Mouse (Mus musculus) myocyte (in vitro differentiated cells): Measurements from ENCODE around the gene Irf6. TPM values are rescaled to one million over a fixed set of nuclear protein-coding genes. Genes with fewer than 3 reads are reported as not detected.

Experiments
- H3K27me3 ChIP-seq: one replicate; pipeline ENCODE4 v1.6.1; 2011; ENCODE audit not compliant: control insufficient read depth, insufficient read depth, insufficient read length
- H3K36me3 ChIP-seq: one replicate; pipeline ENCODE4 v1.6.1; 2011; ENCODE audit not compliant: control insufficient read depth, insufficient read depth
- H3K4me2 ChIP-seq: one replicate; pipeline ENCODE4 v1.6.1; 2011; ENCODE audit warnings: low read depth, control low read depth
- H3K4me3 ChIP-seq: one replicate; pipeline ENCODE4 v1.5.1; 2011; ENCODE audit warnings: mild to moderate bottlenecking, control low read depth, moderate library complexity
- H3K79me2 ChIP-seq: one replicate; pipeline ENCODE4 v1.6.1; 2011; ENCODE audit not compliant: control insufficient read depth, insufficient read depth
- H3ac ChIP-seq: one replicate; pipeline ENCODE4 v1.6.1; 2011; ENCODE audit not compliant: control insufficient read depth, insufficient read length
- CEBPB ChIP-seq: IDR thresholded peaks from 2 replicates; pipeline ENCODE4 v1.6.1; 2011; ENCODE audit warnings: mild to moderate bottlenecking, moderate library complexity; ENCODE audit not compliant: poor library complexity, insufficient read depth, severe bottlenecking
- E2F4 ChIP-seq: IDR thresholded peaks from one replicate; pipeline ENCODE4 v1.6.1; 2011; ENCODE audit warnings: mild to moderate bottlenecking, control low read depth, moderate library complexity; ENCODE audit not compliant: insufficient read depth
- MAX ChIP-seq: IDR thresholded peaks from one replicate; pipeline ENCODE4 v1.6.1; 2011; ENCODE audit warnings: low read depth, mild to moderate bottlenecking, control low read depth
- MYOD1 ChIP-seq, 3 experiments: IDR thresholded peaks; one replicate each; pipeline ENCODE4 v1.6.1; 2011; ENCODE audit warnings: control low read depth in 2 of 3, low read depth in 2 of 3, mild to moderate bottlenecking in 2 of 3, moderate library complexity in 1 of 3; ENCODE audit not compliant: insufficient read length in 2 of 3, control insufficient read depth in 1 of 3
- MYOG ChIP-seq, 3 experiments: IDR thresholded peaks; one replicate each; pipeline ENCODE4 v1.6.1; 2011; ENCODE audit warnings: control low read depth in 2 of 3, low read depth in 2 of 3, mild to moderate bottlenecking in 2 of 3; ENCODE audit not compliant: insufficient read length in 2 of 3, control insufficient read depth in 1 of 3, insufficient read depth in 1 of 3
- POLR2A ChIP-seq: IDR thresholded peaks from one replicate; pipeline ENCODE4 v1.6.1; 2011; ENCODE audit warnings: low read depth, mild to moderate bottlenecking, control low read depth, moderate library complexity; ENCODE audit not compliant: insufficient read length
- POLR2AphosphoS2 ChIP-seq: IDR thresholded peaks from one replicate; pipeline ENCODE4 v1.6.1; 2011; ENCODE audit warnings: low read depth, control low read depth; ENCODE audit not compliant: insufficient read length
- REST ChIP-seq: IDR thresholded peaks from one replicate; pipeline ENCODE4 v1.6.1; 2011; ENCODE audit warnings: mild to moderate bottlenecking, control low read depth, moderate library complexity; ENCODE audit not compliant: insufficient read depth, insufficient read length
- SRF ChIP-seq: IDR thresholded peaks from one replicate; pipeline ENCODE4 v1.6.1; 2011; ENCODE audit warnings: low read depth; ENCODE audit not compliant: control insufficient read depth, insufficient read length
- TCF12 ChIP-seq: IDR thresholded peaks from one replicate; pipeline ENCODE4 v1.6.1; 2011; ENCODE audit warnings: mild to moderate bottlenecking, control low read depth; ENCODE audit not compliant: poor library complexity, insufficient read depth, severe bottlenecking
- TCF3 ChIP-seq: IDR thresholded peaks from one replicate; pipeline ENCODE4 v1.6.1; 2011; ENCODE audit warnings: low read depth, control low read depth; ENCODE audit not compliant: insufficient read length
- USF1 ChIP-seq: IDR thresholded peaks from one replicate; pipeline ENCODE4 v1.6.1; 2011; ENCODE audit warnings: low read depth, mild to moderate bottlenecking, control low read depth, moderate library complexity
- polyA plus RNA-seq: library from polyadenylated mRNA; unstranded; fragments of >200 nt; fragmentation: generic; extraction: Trizol; gene quantifications from one replicate; pipeline ENCODE4 v1.2.1, GENCODE M21; 2012; ENCODE audit warnings: missing spikeins

Irf6 gene
- polyA plus RNA-seq, 1 experiment: 0.73 TPM

DNA sequence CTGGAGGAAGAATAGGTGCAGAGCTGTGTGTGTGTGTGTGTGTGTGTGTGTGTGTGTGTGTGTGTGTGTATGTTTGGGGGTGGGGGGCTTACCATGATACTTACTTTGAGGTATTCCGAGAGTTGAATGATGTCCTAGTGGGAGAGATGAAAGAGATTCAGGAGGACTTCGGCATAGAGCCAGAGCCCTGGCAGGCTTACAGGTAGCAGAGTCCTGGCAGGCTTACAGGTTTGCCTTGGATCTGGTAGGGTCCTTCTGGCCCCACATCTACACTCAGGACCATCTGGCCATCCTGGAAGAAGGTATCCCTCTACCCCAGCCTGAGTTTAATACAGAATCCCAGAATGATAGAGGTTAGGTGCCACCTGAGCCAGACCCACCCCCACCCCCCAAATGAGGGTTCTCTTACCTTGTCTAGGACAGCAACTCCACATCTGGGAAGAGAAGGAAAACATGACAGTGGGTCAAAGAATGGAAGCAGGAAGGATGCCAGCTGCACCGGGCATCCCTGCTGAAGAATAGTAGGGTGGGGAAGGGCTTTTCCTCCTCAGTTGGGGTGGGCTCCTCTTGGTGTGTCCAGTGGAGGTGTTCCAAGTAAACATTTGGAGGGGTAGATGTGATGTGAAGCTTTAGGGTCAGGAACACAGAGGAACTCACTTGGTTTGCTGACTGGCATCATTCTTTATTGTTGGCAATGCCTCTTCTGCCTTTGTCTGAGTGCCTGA lies 41.7 kb downstream of the Irf6 start:
- H3K27me3 ChIP-seq: no peaks in the 10 kb centered on the region
- H3K4me3 ChIP-seq: no peak overlapping the region
- no peak overlapping the region for H3ac ChIP-seq
- no peaks in the 10 kb centered on the region for H3K79me2 ChIP-seq
- H3K36me3 ChIP-seq: no peaks in the 10 kb centered on the region
- no peak for TF ChIP-seq TCF3
- no peak for TF ChIP-seq MYOG (IDR thresholded peaks at IDR 0.05; ENCODE audit: control insufficient read depth in 1 of 3, insufficient read depth in 1 of 3, insufficient read length in 2 of 3, low read depth in 2 of 3)
- no peak for TF ChIP-seq POLR2A
- no peak for TF ChIP-seq REST
- TF ChIP-seq POLR2AphosphoS2: no peak
- TF ChIP-seq CEBPB: no peak
- no peak for TF ChIP-seq MAX
- no peak for TF ChIP-seq E2F4
- no peak for TF ChIP-seq USF1
- TF ChIP-seq MYOD1 (IDR thresholded peaks at IDR 0.05; ENCODE audit: control insufficient read depth in 1 of 3, insufficient read length in 2 of 3, low read depth in 2 of 3): no peak
- no peak for TF ChIP-seq TCF12
- TF ChIP-seq SRF: no peak
- no peak overlapping the region for H3K4me2 ChIP-seq

DNA sequence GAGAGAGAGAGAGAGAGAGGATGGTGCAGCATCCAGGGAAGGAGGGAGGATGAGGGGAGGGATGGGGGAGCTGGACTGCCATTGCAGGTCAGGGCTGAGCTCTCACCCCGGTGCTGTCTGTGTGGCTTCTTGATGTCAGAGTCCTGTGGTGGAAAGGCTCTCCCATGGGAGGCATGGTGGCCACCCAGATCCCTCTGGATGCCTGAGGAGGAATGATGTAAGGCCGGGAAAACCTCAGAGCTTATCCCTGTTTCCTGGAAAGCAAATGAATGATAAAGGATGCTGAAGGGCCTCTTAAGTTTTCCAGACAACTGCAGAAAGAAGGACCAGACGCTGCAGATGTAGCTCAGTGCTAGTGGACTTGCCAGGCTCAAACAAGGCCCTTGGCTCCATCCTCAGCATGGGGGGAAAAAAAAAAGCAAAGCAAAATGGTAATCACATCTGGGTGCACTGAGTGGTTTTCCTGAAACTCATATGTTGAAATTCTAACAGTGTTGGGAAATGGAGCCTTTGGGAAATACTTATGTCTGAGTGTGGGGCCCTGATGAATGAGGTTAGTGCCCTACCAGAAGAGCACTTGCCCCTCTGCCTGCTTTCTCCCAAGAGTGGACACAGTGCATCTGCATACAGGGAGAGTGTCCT lies 42.4 kb downstream of the Irf6 start:
- TF ChIP-seq MYOD1 (IDR thresholded peaks at IDR 0.05; ENCODE audit: control insufficient read depth in 1 of 3, insufficient read length in 2 of 3, low read depth in 2 of 3) (no peak), POLR2AphosphoS2 (no peak), E2F4 (no peak), CEBPB (peak; percentile 77; the same call in 1 of the 2 replicates), REST (no peak), POLR2A (peak; percentile 21), MYOG (IDR thresholded peaks at IDR 0.05; ENCODE audit: control insufficient read depth in 1 of 3, insufficient read depth in 1 of 3, insufficient read length in 2 of 3, low read depth in 2 of 3) (no peak), USF1 (no peak), SRF (no peak), TCF12 (no peak), TCF3 (no peak), MAX (no peak)
- Histone ChIP-seq H3K27me3 (no peaks in the 10 kb centered on the region), H3K4me2 (no peak overlapping the region), H3K79me2 (no peaks in the 10 kb centered on the region), H3K4me3 (no peak overlapping the region), H3ac (no peak overlapping the region), H3K36me3 (no peaks in the 10 kb centered on the region)

GRCm38 (mm10) chr1:193197494-193198205 lies 44.7 kb downstream of the Irf6 start:
- no peak overlapping the region for H3ac ChIP-seq
- TF ChIP-seq POLR2AphosphoS2: no peak
- peak; percentile 38 to 94 (median 93) for TF ChIP-seq MYOD1 (IDR thresholded peaks at IDR 0.05; ENCODE audit: control insufficient read depth in 1 of 3, insufficient read length in 2 of 3, low read depth in 2 of 3)
- TF ChIP-seq REST: no peak
- TF ChIP-seq TCF3: peak; percentile 23
- peak; percentile 75 for TF ChIP-seq TCF12
- peak; percentile 81 to 93 (median 87) for TF ChIP-seq MYOG (IDR thresholded peaks at IDR 0.05; ENCODE audit: control insufficient read depth in 1 of 3, insufficient read depth in 1 of 3, insufficient read length in 2 of 3, low read depth in 2 of 3)
- no peak for TF ChIP-seq MAX
- no peak for TF ChIP-seq CEBPB
- TF ChIP-seq SRF: no peak
- no peak for TF ChIP-seq E2F4
- TF ChIP-seq USF1: no peak
- no peak for TF ChIP-seq POLR2A
- peak overlapping the region; percentile 3 for H3K4me3 ChIP-seq
- H3K27me3 ChIP-seq: no peaks in the 10 kb centered on the region
- H3K36me3 ChIP-seq: no peaks in the 10 kb centered on the region
- H3K79me2 ChIP-seq: no peaks in the 10 kb centered on the region
- peak overlapping the region; percentile 61 for H3K4me2 ChIP-seq

DNA sequence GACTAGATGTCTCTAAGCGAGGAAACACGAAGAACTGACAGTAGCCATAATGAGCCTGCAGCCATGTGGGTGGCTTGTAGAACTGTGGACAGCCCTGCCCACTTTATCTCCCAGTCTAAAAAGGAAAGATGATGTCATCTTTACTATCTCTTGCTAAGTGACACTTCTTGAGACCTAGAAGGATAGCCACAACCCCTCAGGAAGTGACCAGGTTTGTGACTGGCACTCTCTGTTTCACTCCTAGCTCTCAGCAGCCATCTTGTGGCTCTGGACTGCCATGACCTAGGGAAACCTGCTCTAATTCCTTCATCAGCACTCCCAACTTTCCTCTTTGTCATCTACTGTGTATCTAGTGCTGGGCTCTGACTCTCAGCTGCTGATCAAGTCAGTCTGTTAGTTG lies 45.4 kb downstream of the Irf6 start:
- H3ac ChIP-seq: no peak overlapping the region
- TF ChIP-seq MYOG (IDR thresholded peaks at IDR 0.05; ENCODE audit: control insufficient read depth in 1 of 3, insufficient read depth in 1 of 3, insufficient read length in 2 of 3, low read depth in 2 of 3) (no peak), TCF3 (no peak)
- peak overlapping the region; percentile 3 for H3K4me3 ChIP-seq
- no peaks in the 10 kb centered on the region for H3K27me3 ChIP-seq
- no peaks in the 10 kb centered on the region for H3K36me3 ChIP-seq
- H3K79me2 ChIP-seq: no peaks in the 10 kb centered on the region
- H3K4me2 ChIP-seq: peak overlapping the region; percentile 61
